Mouse (Mus musculus): ENCODE results near the gene Itga3.

Itga3 gene

GRCm38 (mm10) chr11:95072136-95072535 lies 4.5 kb downstream of the Itga3 start:
- no peak for DNase-seq (ENCODE audit: low read depth in 2 of 2, low spot score in 2 of 2)

- DNase-seq (ENCODE audit: low read depth in 2 of 2, low spot score in 2 of 2) = no peak
Measured at GRCm38 (mm10) chr11:95071266-95071665, 5.3 kb downstream of the Itga3 start.

- DNase-seq (ENCODE audit: low read depth in 2 of 2, low spot score in 2 of 2) = no peak
Measured at GRCm38 (mm10) chr11:95070140-95071107, 6.2 kb downstream of the Itga3 start.

GRCm38 (mm10) chr11:95069226-95069957 lies 7.2 kb downstream of the Itga3 start:
- no peak for DNase-seq (ENCODE audit: low read depth in 2 of 2, low spot score in 2 of 2)

GRCm38 (mm10) chr11:95056768-95057501 lies 19.7 kb downstream of the Itga3 start:
- no peak for DNase-seq (ENCODE audit: low read depth in 2 of 2, low spot score in 2 of 2)

GRCm38 (mm10) chr11:95053062-95053461 lies 23.5 kb downstream of the Itga3 start:
- no peak for DNase-seq (ENCODE audit: low read depth in 2 of 2, low spot score in 2 of 2)

GRCm38 (mm10) chr11:95046980-95047680 lies 29.5 kb downstream of the Itga3 start:
- DNase-seq (ENCODE audit: low read depth in 2 of 2, low spot score in 2 of 2) = peak; percentile 46 to 62

- DNase-seq (ENCODE audit: low read depth in 2 of 2, low spot score in 2 of 2) = no peak
Measured at GRCm38 (mm10) chr11:95044185-95044870, 32.3 kb downstream of the Itga3 start.

- no peak for DNase-seq (ENCODE audit: low read depth in 2 of 2, low spot score in 2 of 2)
Measured at GRCm38 (mm10) chr11:95043608-95044007, 33.0 kb downstream of the Itga3 start.

- DNase-seq (ENCODE audit: low read depth in 2 of 2, low spot score in 2 of 2) = no peak
Measured at GRCm38 (mm10) chr11:95043060-95043459, 33.5 kb downstream of the Itga3 start.

- peak; percentile 35 to 65 for DNase-seq (ENCODE audit: low read depth in 2 of 2, low spot score in 2 of 2)
Measured at GRCm38 (mm10) chr11:95042096-95042495, 34.5 kb downstream of the Itga3 start.

GRCm38 (mm10) chr11:95041139-95041609 lies 35.4 kb downstream of the Itga3 start, which contains the start of gene Pdk2:
Pdk2 (minus strand) TSS chr11:95041354.
- peak; percentile 88 for DNase-seq (ENCODE audit: low read depth in 2 of 2, low spot score in 2 of 2)

GRCm38 (mm10) chr11:95040491-95041138 lies 36.0 kb downstream of the Itga3 start:
- DNase-seq (ENCODE audit: low read depth in 2 of 2, low spot score in 2 of 2) = no peak

- DNase-seq (ENCODE audit: low read depth in 2 of 2, low spot score in 2 of 2) = no peak
Measured at GRCm38 (mm10) chr11:95039766-95040165, 36.8 kb downstream of the Itga3 start.

- no peak for DNase-seq (ENCODE audit: low read depth in 2 of 2, low spot score in 2 of 2)
Measured at GRCm38 (mm10) chr11:95038818-95039655, 37.6 kb downstream of the Itga3 start.

- DNase-seq (ENCODE audit: low read depth in 2 of 2, low spot score in 2 of 2) = no peak
Measured at GRCm38 (mm10) chr11:95038156-95038817, 38.3 kb downstream of the Itga3 start.

- DNase-seq (ENCODE audit: low read depth in 2 of 2, low spot score in 2 of 2) = no peak
Measured at GRCm38 (mm10) chr11:95037306-95037705, 39.3 kb downstream of the Itga3 start.

- no peak for DNase-seq (ENCODE audit: low read depth in 2 of 2, low spot score in 2 of 2)
Measured at GRCm38 (mm10) chr11:95036521-95036920, 40.1 kb downstream of the Itga3 start.
